Mouse (Mus musculus): ENCODE data around the gene Olfr154.
"Not testable (repeated sequence)": the region's sequence is repeated elsewhere in the genome, so short reads cannot be mapped to it uniquely, and the experiment has no call there.

Gene Olfr154

GRCm38 (mm10) chr2:85664355-85664754 lies at the start of gene Olfr154:
Gene Olfr154 (minus strand): TSS chr2:85664455.
- not testable (repeated sequence) for DNase-seq (ENCODE audit: low spot score in 2 of 2)

GRCm38 (mm10) chr2:85711159-85711558 lies 46.9 kb upstream of the Olfr154 start:
- DNase-seq (ENCODE audit: low spot score in 2 of 2): no peak

DNA sequence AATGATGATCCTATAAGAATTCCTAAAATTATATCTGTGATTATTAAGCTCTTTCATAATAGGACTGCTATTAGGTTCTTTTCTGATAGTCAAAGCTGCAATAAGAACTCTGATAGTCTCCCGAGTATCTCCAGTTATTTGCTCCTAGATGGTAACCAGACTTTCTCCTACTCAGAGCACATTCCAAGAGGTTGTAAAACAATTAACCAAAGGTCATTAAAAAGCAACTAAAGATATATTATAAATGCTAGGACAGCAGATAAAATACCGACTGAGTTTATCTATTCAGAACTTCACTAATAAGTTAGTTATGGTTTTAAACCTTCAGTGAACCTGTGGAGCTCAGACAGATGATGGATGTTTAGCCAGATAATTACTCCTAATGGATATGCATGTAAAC lies 46.4 kb upstream of the Olfr154 start:
- DNase-seq (ENCODE audit: low spot score in 2 of 2): not testable (repeated sequence)

DNA sequence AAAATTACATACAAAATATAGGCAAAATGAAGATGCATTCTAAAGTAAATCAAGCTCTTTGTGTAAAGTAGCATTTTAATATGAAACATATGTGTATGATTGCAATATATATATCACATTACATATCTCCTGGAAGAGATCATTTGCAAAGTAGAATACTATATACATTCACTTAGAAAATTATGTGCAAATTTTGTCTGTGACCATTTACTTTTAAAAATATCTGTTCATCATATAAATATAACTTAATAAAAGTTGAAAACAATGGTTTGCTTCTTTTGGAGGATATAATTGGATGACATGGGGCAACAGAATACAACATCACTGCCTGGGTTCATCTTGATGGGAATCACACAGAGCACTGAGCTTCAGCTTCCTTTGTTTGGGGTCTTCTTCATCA lies 24.9 kb upstream of the Olfr154 start, which contains the start of gene Olfr1008:
Gene Olfr1008 (plus strand): TSS at position 301 of the 400 bp plus-strand sequence.
- DNase-seq (ENCODE audit: low spot score in 2 of 2): no peak

DNA sequence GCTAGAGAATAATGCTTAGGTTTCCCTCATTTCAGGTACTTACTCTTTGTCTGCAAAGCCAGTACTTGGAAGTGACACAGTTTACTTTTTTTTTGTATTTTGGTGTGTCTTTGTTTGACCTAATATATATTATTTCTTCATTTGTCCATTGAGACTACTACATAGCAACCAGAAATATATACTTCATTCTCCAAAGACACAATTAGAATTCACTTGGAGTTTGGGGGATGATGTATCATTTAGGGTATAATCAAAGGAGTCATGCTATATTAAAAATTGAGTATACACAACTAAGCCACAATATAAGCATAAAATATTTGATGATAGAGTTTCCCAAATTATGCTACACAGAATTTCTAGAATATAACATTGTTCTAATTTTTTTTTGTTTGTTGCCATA lies 14.4 kb upstream of the Olfr154 start, which contains the start of gene Olfr1006:
Gene Olfr1006 (minus strand): TSS at position 101 of the 400 bp plus-strand sequence.
- no peak for DNase-seq (ENCODE audit: low spot score in 2 of 2)

DNA sequence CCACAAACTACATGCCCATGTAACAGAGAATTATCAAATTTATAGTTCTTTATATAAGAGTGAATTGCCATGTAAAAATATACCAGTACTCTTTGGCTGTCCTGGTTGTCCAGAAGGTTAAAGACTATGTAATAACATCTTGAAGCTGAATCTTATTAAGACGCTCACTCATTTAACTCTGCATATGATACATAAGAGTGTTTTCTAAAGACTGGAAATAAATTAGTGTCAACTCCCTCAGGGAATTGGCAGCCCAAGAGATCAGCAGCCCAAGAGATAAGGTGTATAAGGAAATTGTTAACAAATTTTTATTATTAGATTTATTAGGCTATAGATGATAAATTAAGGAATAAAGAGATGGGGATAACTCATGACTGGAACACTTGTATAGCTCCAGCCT lies 13.7 kb downstream of the Olfr154 start, which contains the start of gene Olfr1002:
Gene Olfr1002 (minus strand): TSS at position 101 of the 400 bp plus-strand sequence.
- no peak for DNase-seq (ENCODE audit: low spot score in 2 of 2)
